Mouse (Mus musculus) heart, adult 2 months (tissue): ENCODE results near the gene Gabarap.

Experiments
- CTCF ChIP-seq: fragments of 200-600 bp; IDR thresholded peaks from 2 replicates; pipeline ENCODE4 v1.8.1; 2022; ENCODE audit warnings: antibody characterized with exemption, mild to moderate bottlenecking, moderate library complexity
- EP300 ChIP-seq: fragments of 200-500 bp; IDR thresholded peaks from 2 replicates; pipeline ENCODE4 v1.6.1; 2011; ENCODE audit warnings: low read depth, low read length, control low read depth; ENCODE audit not compliant: insufficient read depth

DNA sequence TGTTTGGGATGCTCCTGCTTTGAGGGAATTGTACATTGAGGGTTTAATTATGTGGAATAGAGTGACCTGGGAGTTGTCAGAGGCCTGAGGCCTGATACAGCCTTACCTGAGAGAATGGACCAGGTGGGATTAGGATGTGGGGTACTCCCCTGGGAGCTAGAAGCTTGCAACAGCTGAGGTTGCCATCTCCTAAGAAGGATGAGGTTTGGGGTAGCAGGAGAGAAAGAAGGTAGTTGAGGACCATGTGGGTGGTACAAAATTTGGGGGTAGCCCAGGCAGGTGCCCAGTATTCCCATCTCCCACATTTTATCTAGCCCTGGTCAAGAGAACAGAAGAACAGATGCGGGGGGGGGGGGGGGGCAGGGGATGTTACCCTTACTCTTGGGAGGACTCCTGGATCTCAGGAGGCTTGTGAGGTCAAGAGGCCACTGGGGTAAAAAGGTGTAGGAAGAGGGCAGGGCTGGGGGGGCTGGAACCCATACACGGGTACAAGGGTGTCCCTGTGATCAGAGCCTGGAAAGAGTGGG is 28.6 kb downstream of the Gabarap start:
- TF ChIP-seq EP300 (no peak), CTCF (no peak)
